Mouse (Mus musculus) embryonic facial prominence, embryonic 11.5 days (tissue): ENCODE data around the gene Irak1bp1. TPM values are rescaled to one million over a fixed set of nuclear protein-coding genes. Genes with fewer than 3 reads are reported as not detected.

ENCODE experiments used
- ATAC-seq: fragments of 200-750 bp; cut with Nextera tagmentation; replicated peaks from 2 replicates; pipeline ENCODE4 v1.8.0; 2017; ENCODE audit warnings: low read depth; ENCODE audit not compliant: insufficient number of reproducible peaks, low FRiP score, low TSS enrichment
- DNase-seq: peaks from one replicate; pipeline ENCODE4 v3.0.0-alpha.2; 2015; ENCODE audit warnings: low spot score
- H3K27ac ChIP-seq: fragments of 300-500 bp; sonication (generic); replicated peaks from 2 replicates; pipeline ENCODE4 v1.5.1; 2014; ENCODE audit warnings: mild to moderate bottlenecking, low read depth, low read length, control low read depth
- H3K27me3 ChIP-seq: fragments of 300-500 bp; sonication (generic); 2 replicates; pipeline ENCODE4 v1.6.1; 2014; ENCODE audit warnings: mild to moderate bottlenecking, low read length, moderate library complexity, mixed read lengths; ENCODE audit not compliant: control insufficient read depth, insufficient read depth
- H3K36me3 ChIP-seq: fragments of 300-500 bp; sonication (generic); replicated peaks from 2 replicates; pipeline ENCODE4 v1.6.1; 2014; ENCODE audit warnings: low read depth, mild to moderate bottlenecking, low read length, moderate library complexity, mixed read lengths; ENCODE audit not compliant: control insufficient read depth, insufficient read depth
- H3K4me1 ChIP-seq: fragments of 300-500 bp; sonication (generic); 2 replicates; pipeline ENCODE4 v1.6.1; 2014; ENCODE audit warnings: low read length, mixed read lengths; ENCODE audit not compliant: control insufficient read depth, insufficient read depth
- H3K4me2 ChIP-seq: fragments of 300-500 bp; sonication (generic); 2 replicates; pipeline ENCODE4 v1.6.1; 2014; ENCODE audit warnings: low read depth, mild to moderate bottlenecking, control low read depth, low read length, moderate library complexity
- H3K4me3 ChIP-seq: fragments of 300-500 bp; sonication (generic); 2 replicates; pipeline ENCODE4 v1.5.1; 2014; ENCODE audit warnings: low read depth, low read length, control low read depth
- H3K9ac ChIP-seq: fragments of 300-500 bp; sonication (generic); replicated peaks from 2 replicates; pipeline ENCODE4 v1.6.1; 2014; ENCODE audit warnings: mild to moderate bottlenecking, control low read depth, low read length
- H3K9me3 ChIP-seq: fragments of 300-500 bp; sonication (generic); replicated peaks from 2 replicates; pipeline ENCODE4 v1.6.1; 2016; ENCODE audit warnings: mild to moderate bottlenecking, low read length, inconsistent platforms, mixed read lengths; ENCODE audit not compliant: control insufficient read depth
- WGBS: fragments of 180-500 bp; shearing (Covaris S2); extraction: QIAGEN DNeasy Blood & Tissue Kit; methylation state at CpG from one replicate; pipeline ENCODE4 v1.1.7; 2014; 5-methylcytosine and 5-hydroxymethylcytosine counted together
- polyA plus RNA-seq: library from polyadenylated mRNA; unstranded; fragments of >200 nt; fragmentation: Nextera tagmentation; extraction: Ambion mirVana; gene quantifications from 2 replicates; pipeline ENCODE4 v1.2.1, GENCODE M21; 2014

Irak1bp1 gene
- polyA plus RNA-seq, 1 experiment from 2014 or later, result 38.3 TPM

DNA sequence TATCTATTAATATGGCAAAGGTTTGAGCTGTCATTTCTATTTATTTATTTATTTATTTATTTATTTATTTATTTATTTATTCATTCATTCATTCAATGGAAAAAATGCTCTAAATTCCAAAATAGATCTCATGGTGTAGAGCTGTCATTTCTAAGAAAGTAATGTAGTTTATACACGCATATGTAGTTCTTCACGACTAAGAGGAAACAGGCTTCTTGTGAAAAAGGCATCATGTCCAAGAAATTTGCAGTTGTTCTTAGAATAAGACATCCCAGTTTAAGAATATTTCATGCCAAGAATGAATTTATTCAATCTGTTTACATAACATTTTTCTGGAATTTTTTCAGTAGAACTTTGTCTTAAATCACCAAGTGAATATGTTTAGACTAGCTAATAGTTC lies 31.5 kb downstream of the Irak1bp1 start:
- H3K36me3 ChIP-seq, result no peaks in the 10 kb centered on the region
- no peak overlapping the region for H3K27ac ChIP-seq
- H3K9me3 ChIP-seq, result no peaks in the 10 kb centered on the region
- ATAC-seq, result no peak
- H3K4me1 ChIP-seq, result no peaks in the 10 kb centered on the region
- no peaks in the 10 kb centered on the region for H3K27me3 ChIP-seq
- WGBS, result 95% methylated on average over 2 of the region's 2 CpGs
- no peak overlapping the region for H3K4me3 ChIP-seq
- DNase-seq, result no peak
- H3K9ac ChIP-seq, result no peak overlapping the region
- H3K4me2 ChIP-seq, result no peak overlapping the region

DNA sequence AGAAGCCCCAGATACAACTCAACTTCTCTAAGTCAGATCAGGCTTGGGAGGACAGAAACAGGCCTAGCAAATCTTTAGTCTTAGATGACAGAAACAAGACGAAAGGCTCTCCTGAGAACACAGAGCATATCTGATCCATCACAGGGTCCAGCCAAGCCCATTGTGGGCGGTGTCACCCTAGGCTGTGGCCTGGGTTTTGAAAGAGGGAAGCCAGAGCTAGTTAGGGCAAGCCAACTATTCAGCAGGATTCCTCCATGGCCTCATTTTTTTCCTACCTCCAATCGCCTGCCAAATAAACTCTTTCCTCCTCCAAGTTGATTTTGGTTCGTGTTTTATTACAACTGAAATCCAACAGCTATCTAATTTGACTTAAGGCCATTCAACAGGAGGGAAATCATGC lies 32.0 kb downstream of the Irak1bp1 start:
- H3K27ac ChIP-seq, result no peak overlapping the region
- no peaks in the 10 kb centered on the region for H3K36me3 ChIP-seq
- H3K27me3 ChIP-seq, result no peaks in the 10 kb centered on the region
- 87% methylated on average over 4 of the region's 4 CpGs for WGBS
- ATAC-seq (no peak), DNase-seq (no peak)
- no peaks in the 10 kb centered on the region for H3K9me3 ChIP-seq
- no peak overlapping the region for H3K4me3 ChIP-seq
- H3K4me2 ChIP-seq, result no peak overlapping the region
- H3K9ac ChIP-seq, result no peak overlapping the region
- H3K4me1 ChIP-seq, result no peaks in the 10 kb centered on the region

DNA sequence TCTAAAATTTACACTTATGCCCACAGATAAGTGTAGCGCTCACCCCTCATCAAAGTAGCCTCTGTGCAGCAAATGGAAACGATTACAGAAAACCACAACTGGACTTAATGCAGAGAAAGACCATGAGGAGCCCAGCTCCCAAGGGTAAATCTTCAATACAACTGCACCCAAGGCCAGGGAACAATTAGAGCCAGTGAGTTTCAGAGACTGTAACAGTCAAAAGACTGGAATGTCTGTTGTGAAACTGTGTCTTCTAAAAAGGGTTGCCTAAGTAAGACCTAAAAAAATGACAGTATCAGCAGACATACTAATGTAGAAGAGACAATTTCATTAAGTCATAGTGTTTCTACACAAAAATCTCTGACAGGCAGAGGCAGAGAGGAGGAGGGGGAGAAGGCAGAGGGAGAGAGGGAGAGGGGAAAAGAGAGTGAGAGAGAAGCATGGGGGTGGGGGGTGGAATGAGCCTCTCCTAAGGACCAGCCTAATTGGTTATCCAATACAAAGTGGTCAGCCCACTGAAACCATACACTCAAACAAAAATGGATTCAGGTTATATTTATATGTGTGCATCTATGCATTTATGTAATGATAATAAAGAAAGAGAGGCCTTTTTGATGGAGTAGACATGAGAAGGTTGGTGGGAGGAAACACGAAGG lies 32.6 kb downstream of the Irak1bp1 start:
- no peak overlapping the region for H3K4me2 ChIP-seq
- H3K27me3 ChIP-seq, result no peaks in the 10 kb centered on the region
- WGBS, result 88% methylated on average over 3 of the region's 3 CpGs
- no peaks in the 10 kb centered on the region for H3K4me1 ChIP-seq
- no peak for DNase-seq
- H3K36me3 ChIP-seq, result no peaks in the 10 kb centered on the region
- H3K9ac ChIP-seq, result no peak overlapping the region
- no peaks in the 10 kb centered on the region for H3K9me3 ChIP-seq
- ATAC-seq, result no peak
- no peak overlapping the region for H3K4me3 ChIP-seq
- H3K27ac ChIP-seq, result no peak overlapping the region

GRCm38 (mm10) chr9:82866121-82866520 lies 36.8 kb downstream of the Irak1bp1 start:
- Histone ChIP-seq H3K27ac (no peak overlapping the region), H3K36me3 (no peaks in the 10 kb centered on the region), H3K9ac (no peak overlapping the region), H3K4me1 (no peaks in the 10 kb centered on the region), H3K4me3 (no peak overlapping the region), H3K9me3 (no peaks in the 10 kb centered on the region), H3K27me3 (no peaks in the 10 kb centered on the region), H3K4me2 (no peak overlapping the region)
- DNase-seq (no peak), ATAC-seq (no peak)
- 87% methylated on average over 1 of the region's 1 CpGs for WGBS

DNA sequence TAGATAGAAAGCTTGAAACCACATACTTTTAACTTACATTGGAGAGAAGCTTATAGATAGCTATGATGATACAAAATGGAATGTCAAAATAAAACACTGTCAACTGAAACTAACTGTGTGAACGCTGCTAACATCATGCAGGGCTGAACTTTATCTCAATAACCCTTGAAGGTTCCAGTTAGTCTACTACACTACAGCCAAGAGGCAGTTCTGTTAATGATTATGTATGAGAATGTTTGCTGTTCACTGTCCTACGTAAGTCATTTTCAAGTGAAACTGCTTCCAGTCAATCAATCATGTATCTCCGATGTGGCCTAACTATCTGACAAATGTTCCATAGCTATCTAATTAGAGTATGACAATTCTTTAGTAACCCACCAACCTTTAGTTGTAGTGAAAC lies 38.4 kb downstream of the Irak1bp1 start:
- DNase-seq, result no peak
- Histone ChIP-seq H3K4me1 (no peaks in the 10 kb centered on the region), H3K9ac (no peak overlapping the region), H3K27me3 (no peaks in the 10 kb centered on the region), H3K36me3 (no peaks in the 10 kb centered on the region), H3K27ac (no peak overlapping the region), H3K4me3 (no peak overlapping the region), H3K4me2 (no peak overlapping the region), H3K9me3 (no peaks in the 10 kb centered on the region)
- 85% methylated on average over 3 of the region's 3 CpGs for WGBS
- no peak for ATAC-seq

DNA sequence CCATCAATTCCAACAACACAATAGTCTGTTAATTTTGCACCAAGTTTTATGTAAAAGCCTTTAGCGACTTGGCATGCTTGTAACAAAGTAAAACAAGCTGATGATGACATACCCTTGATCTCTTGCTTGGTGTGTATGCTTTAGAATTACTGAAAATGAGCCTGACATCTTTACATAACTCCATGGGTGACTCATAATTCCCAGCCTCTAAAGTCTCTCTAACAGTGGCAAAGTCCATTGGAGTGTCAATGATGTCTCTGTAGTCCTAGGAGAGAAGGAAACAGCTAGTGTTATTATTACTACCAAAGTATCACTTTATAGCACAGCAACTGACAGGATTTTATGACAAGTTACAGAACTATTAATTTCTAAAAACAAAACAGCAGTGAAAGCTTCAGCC lies 47.7 kb downstream of the Irak1bp1 start:
- WGBS, result 95% methylated on average over 1 of the region's 1 CpGs
- Histone ChIP-seq H3K9ac (no peak overlapping the region), H3K9me3 (no peaks in the 10 kb centered on the region), H3K27me3 (no peaks in the 10 kb centered on the region), H3K4me2 (no peak overlapping the region), H3K36me3 (peaks cover 21% of the 10 kb centered on the region), H3K27ac (no peak overlapping the region), H3K4me3 (no peak overlapping the region), H3K4me1 (no peaks in the 10 kb centered on the region)
- ATAC-seq, result no peak
- DNase-seq, result no peak

DNA sequence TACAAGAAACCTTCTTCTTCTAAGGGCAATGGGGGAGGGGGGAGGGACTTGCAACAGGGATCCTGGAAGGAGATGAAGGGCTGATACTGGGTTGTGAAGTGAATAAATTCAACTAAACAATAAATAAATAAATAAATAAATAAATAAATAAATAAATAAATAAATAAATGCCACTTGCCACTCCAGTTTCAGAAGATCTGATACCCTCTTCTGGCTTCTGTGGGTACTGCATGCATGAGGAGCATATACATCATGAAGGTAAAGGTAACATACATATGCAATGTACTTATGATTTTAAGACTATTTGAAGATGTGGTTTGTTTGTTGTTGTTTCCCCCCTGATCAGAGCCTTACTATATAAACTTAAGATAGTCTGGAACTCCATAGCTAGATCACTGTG lies 54.8 kb downstream of the Irak1bp1 start:
- no peak for DNase-seq
- Histone ChIP-seq H3K27ac (no peak overlapping the region), H3K36me3 (peaks cover 17% of the 10 kb centered on the region), H3K4me2 (no peak overlapping the region), H3K4me1 (no peaks in the 10 kb centered on the region), H3K9ac (no peak overlapping the region), H3K9me3 (no peaks in the 10 kb centered on the region), H3K4me3 (no peak overlapping the region), H3K27me3 (no peaks in the 10 kb centered on the region)
- ATAC-seq, result no peak

DNA sequence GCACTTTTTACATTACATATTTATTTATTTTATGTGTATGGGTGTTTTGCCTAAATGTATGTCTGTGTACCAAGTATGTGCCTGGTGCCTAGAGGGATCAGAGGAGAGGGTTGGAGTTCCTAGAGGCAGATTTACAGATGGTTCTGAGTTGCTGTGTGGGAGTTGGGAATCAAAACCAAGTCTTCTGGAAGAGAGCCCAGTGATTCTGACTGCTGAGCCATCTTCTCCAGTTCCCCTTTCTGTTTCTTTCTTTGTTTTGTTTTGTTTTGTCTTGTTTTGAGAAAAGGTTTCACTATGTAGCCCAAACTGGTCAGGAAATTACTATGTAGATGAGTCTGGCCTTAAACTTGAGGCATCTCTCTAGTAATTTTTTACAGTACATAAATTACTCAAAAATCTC lies 59.3 kb downstream of the Irak1bp1 start:
- Histone ChIP-seq H3K4me2 (no peak overlapping the region), H3K4me3 (no peak overlapping the region), H3K36me3 (peaks cover 11% of the 10 kb centered on the region), H3K9me3 (no peaks in the 10 kb centered on the region), H3K27ac (no peak overlapping the region), H3K27me3 (no peaks in the 10 kb centered on the region), H3K4me1 (no peaks in the 10 kb centered on the region), H3K9ac (no peak overlapping the region)
- DNase-seq (no peak), ATAC-seq (no peak)
